Mouse (Mus musculus) G1E (cell line): ENCODE data around the gene Kif19a. TPM values are rescaled to one million over a fixed set of nuclear protein-coding genes. Genes with fewer than 3 reads are reported as not detected.

Source experiments
- ATAC-seq: 2 replicates; pipeline ENCODE4 v1.8.0; 2016; ENCODE audit warnings: mild to moderate bottlenecking; ENCODE audit not compliant: insufficient number of reproducible peaks, poor library complexity, low FRiP score, severe bottlenecking; ENCODE audit errors: extremely low read depth
- DNase-seq: peaks from one replicate; pipeline ENCODE4 v3.0.0; 2012; ENCODE audit warnings: low spot score
- H3K27me3 ChIP-seq: 2 replicates; pipeline ENCODE4 v1.6.1; 2012; ENCODE audit warnings: mild to moderate bottlenecking, low read length, inconsistent platforms; ENCODE audit not compliant: insufficient read depth
- H3K36me3 ChIP-seq: replicated peaks from 2 replicates; pipeline ENCODE3; 2012; ENCODE audit warnings: mild to moderate bottlenecking, inconsistent platforms
- H3K4me1 ChIP-seq: 2 replicates; pipeline ENCODE4 v1.6.1; 2012; ENCODE audit warnings: low read depth, low read length, inconsistent platforms, mixed read lengths; ENCODE audit not compliant: insufficient read depth
- H3K4me3 ChIP-seq: 2 replicates; pipeline ENCODE4 v1.5.1; 2012; ENCODE audit warnings: low read depth, mild to moderate bottlenecking, inconsistent platforms, low read length, moderate library complexity, mixed read lengths
- H3K9me3 ChIP-seq: replicated peaks from 2 replicates; pipeline ENCODE4 v1.6.1; 2012; ENCODE audit warnings: inconsistent platforms
- CTCF ChIP-seq: IDR thresholded peaks from 2 replicates; pipeline ENCODE4 v1.5.1; 2012; ENCODE audit warnings: low read depth, low read length, inconsistent platforms, mixed read lengths
- GATA1 ChIP-seq: IDR thresholded peaks from 2 replicates; pipeline ENCODE4 v1.6.1; 2012; ENCODE audit warnings: borderline replicate concordance, low read length, inconsistent platforms, mixed read lengths
- GATA2 ChIP-seq: IDR thresholded peaks from 2 replicates; pipeline ENCODE4 v1.6.1; 2012; ENCODE audit warnings: low read depth, low read length, inconsistent platforms, borderline replicate concordance
- POLR2AphosphoS5 ChIP-seq: IDR thresholded peaks from 2 replicates; pipeline ENCODE4 v1.6.1; 2012; ENCODE audit warnings: low read depth, low read length, inconsistent platforms; ENCODE audit not compliant: insufficient replicate concordance
- TAL1 ChIP-seq: conservative IDR thresholded peaks from 2 replicates; pipeline ENCODE4 v1.6.1; 2012; ENCODE audit warnings: low read depth, low read length, inconsistent platforms, mixed read lengths
- polyA plus RNA-seq: library from polyadenylated mRNA; stranded (reverse); fragments of >175 nt; gene quantifications from 2 replicates; pipeline ENCODE4 v1.2.3, GENCODE M21; 2012
- total RNA-seq, 2 experiments: library from RNA; stranded (forward) in 1 of 2; stranded (reverse) in 1 of 2; fragments of 200-1000 nt in 1 of 2; fragments of >200 nt in 1 of 2; fragmentation: Nextera tagmentation in 1 of 2; gene quantifications; 2 replicates each; pipeline ENCODE4 v1.2.3; 2014 to 2017

The Kif19a gene
- total RNA-seq (2014; fragmentation: Nextera tagmentation) (not detected in 2 replicates), total RNA-seq (2017) (0.12 TPM in 1 of 2 replicates, not detected in the other), polyA plus RNA-seq (not detected in 2 replicates)

GRCm38 (mm10) chr11:114764820-114765818 is at the start of gene Kif19a:
TSS of gene Kif19a (plus strand) at chr11:114765388.
- Histone ChIP-seq H3K4me3 (no peak within 1 kb of the TSS; the same call in 1 of the 2 replicates), H3K4me1 (no peaks in the 10 kb centered on the region), H3K9me3 (peaks cover 63% of the 10 kb centered on the region), H3K36me3 (no peaks in the 10 kb centered on the region), H3K27me3 (no peaks in the 10 kb centered on the region)
- TF ChIP-seq GATA2 = no peak
- no peak for TF ChIP-seq POLR2AphosphoS5
- no peak for TF ChIP-seq GATA1
- no peak for TF ChIP-seq TAL1
- TF ChIP-seq CTCF = no peak
- DNase-seq = no peak
- no peak for ATAC-seq

- peaks cover 59% of the 10 kb centered on the region for H3K9me3 ChIP-seq
- no peak for DNase-seq
- TF ChIP-seq TAL1 (no peak), POLR2AphosphoS5 (no peak), GATA1 (no peak), GATA2 (no peak), CTCF (no peak)
- H3K36me3 ChIP-seq = no peaks in the 10 kb centered on the region
- H3K4me3 ChIP-seq = no peak overlapping the region
- H3K4me1 ChIP-seq = no peaks in the 10 kb centered on the region
- no peaks in the 10 kb centered on the region for H3K27me3 ChIP-seq
- no peak for ATAC-seq
These were observed 49.7 kb upstream of the Kif19a start for GRCm38 (mm10) chr11:114715531-114715930.

- H3K4me3 ChIP-seq = no peak overlapping the region
- ATAC-seq (no peak), DNase-seq (no peak)
- TF ChIP-seq CTCF = no peak
- no peak for TF ChIP-seq POLR2AphosphoS5
- no peak for TF ChIP-seq GATA2
- no peak for TF ChIP-seq GATA1
- no peak for TF ChIP-seq TAL1
- H3K27me3 ChIP-seq = peaks cover 3% of the 10 kb centered on the region; the same call in 1 of the 2 replicates
- peaks cover 62% of the 10 kb centered on the region for H3K9me3 ChIP-seq
- no peaks in the 10 kb centered on the region for H3K36me3 ChIP-seq
- H3K4me1 ChIP-seq = no peaks in the 10 kb centered on the region
These were observed 44.7 kb upstream of the Kif19a start for GRCm38 (mm10) chr11:114720535-114720934.

- no peak for DNase-seq
- Histone ChIP-seq H3K4me1 (no peaks in the 10 kb centered on the region), H3K36me3 (no peaks in the 10 kb centered on the region), H3K9me3 (peaks cover 66% of the 10 kb centered on the region), H3K4me3 (no peak overlapping the region), H3K27me3 (peaks cover 3% of the 10 kb centered on the region; the same call in 1 of the 2 replicates)
- ATAC-seq = no peak
- TF ChIP-seq GATA2 = no peak
- TF ChIP-seq CTCF = no peak
- no peak for TF ChIP-seq TAL1
- TF ChIP-seq GATA1 = no peak
- TF ChIP-seq POLR2AphosphoS5 = no peak
These were observed 42.8 kb upstream of the Kif19a start for GRCm38 (mm10) chr11:114722438-114722837.

GRCm38 (mm10) chr11:114723030-114723429 is 42.2 kb upstream of the Kif19a start:
- Histone ChIP-seq H3K9me3 (peaks cover 68% of the 10 kb centered on the region), H3K36me3 (no peaks in the 10 kb centered on the region), H3K4me3 (0 out of 2 replicates have a peak overlapping the region, but pooled peaks have one; percentile 13), H3K27me3 (peaks cover 3% of the 10 kb centered on the region; the same call in 1 of the 2 replicates), H3K4me1 (no peaks in the 10 kb centered on the region)
- ATAC-seq (no peak), DNase-seq (no peak)
- no peak for TF ChIP-seq CTCF
- TF ChIP-seq GATA1 = no peak
- no peak for TF ChIP-seq TAL1
- TF ChIP-seq POLR2AphosphoS5 = no peak
- no peak for TF ChIP-seq GATA2

GRCm38 (mm10) chr11:114724787-114725590 is 40.2 kb upstream of the Kif19a start:
- Histone ChIP-seq H3K27me3 (peaks cover 3% of the 10 kb centered on the region; the same call in 1 of the 2 replicates), H3K9me3 (peaks cover 62% of the 10 kb centered on the region), H3K4me1 (no peaks in the 10 kb centered on the region), H3K36me3 (no peaks in the 10 kb centered on the region), H3K4me3 (no peak overlapping the region)
- ATAC-seq = no peak
- no peak for DNase-seq
- TF ChIP-seq CTCF = no peak
